Mouse (Mus musculus) stomach, postnatal 0 days (tissue): ENCODE results near the gene Map3k3. TPM values are rescaled to one million over a fixed set of nuclear protein-coding genes. Genes with fewer than 3 reads are reported as not detected.

Experiments
- ATAC-seq: fragments of 200-750 bp; cut with Nextera tagmentation; 2 replicates; pipeline ENCODE4 v1.8.0; 2017; ENCODE audit not compliant: low FRiP score, low TSS enrichment
- DNase-seq: peaks from one replicate; pipeline ENCODE4 v3.0.0-alpha.2; 2016; ENCODE audit warnings: low spot score
- H3K27ac ChIP-seq: fragments of 300-500 bp; sonication (generic); replicated peaks from 2 replicates; pipeline ENCODE4 v1.5.1; 2014; ENCODE audit warnings: mild to moderate bottlenecking, control low read depth
- H3K27me3 ChIP-seq: fragments of 300-500 bp; sonication (generic); 2 replicates; pipeline ENCODE4 v1.6.1; 2014; ENCODE audit warnings: low read length; ENCODE audit not compliant: control insufficient read depth, insufficient read depth
- H3K36me3 ChIP-seq: fragments of 300-500 bp; sonication (generic); 2 replicates; pipeline ENCODE4 v1.6.1; 2014; ENCODE audit warnings: low read length, mixed read lengths; ENCODE audit not compliant: control insufficient read depth, insufficient read depth
- H3K4me1 ChIP-seq: fragments of 300-500 bp; sonication (generic); replicated peaks from 2 replicates; pipeline ENCODE4 v1.6.1; 2014; ENCODE audit warnings: antibody characterized with exemption; ENCODE audit not compliant: control insufficient read depth, insufficient read depth
- H3K4me2 ChIP-seq: fragments of 300-500 bp; sonication (generic); replicated peaks from 2 replicates; pipeline ENCODE4 v1.6.1; 2014; ENCODE audit warnings: low read depth, mild to moderate bottlenecking, control low read depth, moderate library complexity
- H3K4me3 ChIP-seq: fragments of 300-500 bp; sonication (generic); 2 replicates; pipeline ENCODE4 v1.5.1; 2014; ENCODE audit warnings: low read depth, low read length, control low read depth
- H3K9ac ChIP-seq: fragments of 300-500 bp; sonication (generic); 2 replicates; pipeline ENCODE4 v1.6.1; 2014; ENCODE audit warnings: mild to moderate bottlenecking, low read length, control low read depth, mixed read lengths
- H3K9me3 ChIP-seq: fragments of 300-500 bp; sonication (generic); 2 replicates; pipeline ENCODE4 v1.6.1; 2016; ENCODE audit warnings: low read length; ENCODE audit not compliant: control insufficient read depth
- CTCF ChIP-seq: IDR thresholded peaks from 2 replicates; pipeline ENCODE4 v1.5.1; 2016; ENCODE audit warnings: antibody characterized with exemption, low read depth, mild to moderate bottlenecking, moderate library complexity
- EP300 ChIP-seq: optimal IDR thresholded peaks from 2 replicates; pipeline ENCODE3; 2016; ENCODE audit warnings: antibody characterized with exemption
- WGBS: fragments of 180-500 bp; shearing (Covaris S2); extraction: QIAGEN DNeasy Blood & Tissue Kit; methylation state at CpG from one replicate; pipeline ENCODE4 v1.1.7; 2014; 5-methylcytosine and 5-hydroxymethylcytosine counted together
- polyA plus RNA-seq: library from polyadenylated mRNA; unstranded; fragments of >200 nt; fragmentation: Nextera tagmentation; extraction: Ambion mirVana; gene quantifications from 2 replicates; pipeline ENCODE4 v1.2.1, GENCODE M21; 2015

Map3k3 gene
- polyA plus RNA-seq, 1 experiment from 2014 or later: 8.7 TPM

- DNase-seq: peak; percentile 75
- peaks cover 4% of the 10 kb centered on the region; the same call in 1 of the 2 replicates for H3K36me3 ChIP-seq
- TF ChIP-seq CTCF: no peak
- TF ChIP-seq EP300: no peak
- ATAC-seq: peak; percentile 81
- no peak overlapping the region for H3K4me3 ChIP-seq
- H3K27ac ChIP-seq: peak overlapping the region; percentile 69
- no peak overlapping the region for H3K9ac ChIP-seq
- no peaks in the 10 kb centered on the region for H3K4me1 ChIP-seq
- WGBS: 55% methylated on average over 5 of the region's 5 CpGs
- no peaks in the 10 kb centered on the region for H3K9me3 ChIP-seq
- no peaks in the 10 kb centered on the region for H3K27me3 ChIP-seq
- H3K4me2 ChIP-seq: no peak overlapping the region
Measured at GRCm38 (mm10) chr11:106167435-106167834, 83.0 kb downstream of the Map3k3 start.

GRCm38 (mm10) chr11:106170807-106171206 is 86.4 kb downstream of the Map3k3 start:
- Histone ChIP-seq H3K27ac (no peak overlapping the region), H3K9me3 (no peaks in the 10 kb centered on the region), H3K9ac (no peak overlapping the region), H3K36me3 (0 out of 2 replicates have a peak, but pooled peaks cover 4% of the 10 kb centered on the region), H3K4me3 (no peak overlapping the region), H3K4me2 (no peak overlapping the region), H3K27me3 (no peaks in the 10 kb centered on the region), H3K4me1 (no peaks in the 10 kb centered on the region)
- peak; percentile 72 for DNase-seq
- TF ChIP-seq CTCF: peak; percentile 81
- no peak for TF ChIP-seq EP300
- WGBS: 76% methylated on average over 7 of the region's 7 CpGs
- peak; percentile 59; the same call in 1 of the 2 replicates for ATAC-seq

- Histone ChIP-seq H3K4me1 (no peaks in the 10 kb centered on the region), H3K36me3 (no peaks in the 10 kb centered on the region), H3K27ac (no peak overlapping the region), H3K9me3 (no peaks in the 10 kb centered on the region), H3K9ac (no peak overlapping the region), H3K4me2 (no peak overlapping the region), H3K4me3 (no peak overlapping the region), H3K27me3 (no peaks in the 10 kb centered on the region)
- ATAC-seq (no peak), DNase-seq (no peak)
- WGBS: 89% methylated on average over 2 of the region's 2 CpGs
- TF ChIP-seq CTCF (no peak), EP300 (no peak)
Measured at GRCm38 (mm10) chr11:106173228-106173627, 88.8 kb downstream of the Map3k3 start.

- no peak for DNase-seq
- Histone ChIP-seq H3K36me3 (no peaks in the 10 kb centered on the region), H3K4me1 (no peaks in the 10 kb centered on the region), H3K9me3 (no peaks in the 10 kb centered on the region), H3K4me2 (no peak overlapping the region), H3K27me3 (no peaks in the 10 kb centered on the region), H3K4me3 (no peak overlapping the region), H3K27ac (no peak overlapping the region), H3K9ac (no peak overlapping the region)
- TF ChIP-seq CTCF: no peak
- no peak for TF ChIP-seq EP300
- ATAC-seq: no peak
- 67% methylated on average over 5 of the region's 5 CpGs for WGBS
Measured at GRCm38 (mm10) chr11:106174372-106174771, 90.0 kb downstream of the Map3k3 start.

GRCm38 (mm10) chr11:106175081-106175480 is 90.7 kb downstream of the Map3k3 start:
- H3K27me3 ChIP-seq: no peaks in the 10 kb centered on the region
- no peak overlapping the region for H3K27ac ChIP-seq
- no peak overlapping the region for H3K4me2 ChIP-seq
- TF ChIP-seq CTCF: no peak
- TF ChIP-seq EP300: no peak
- DNase-seq (no peak), ATAC-seq (no peak)
- H3K4me3 ChIP-seq: no peak overlapping the region
- H3K4me1 ChIP-seq: no peaks in the 10 kb centered on the region
- no peaks in the 10 kb centered on the region for H3K36me3 ChIP-seq
- H3K9me3 ChIP-seq: no peaks in the 10 kb centered on the region
- H3K9ac ChIP-seq: no peak overlapping the region
- 51% methylated on average over 3 of the region's 3 CpGs for WGBS

GRCm38 (mm10) chr11:106176372-106176771 is 92.0 kb downstream of the Map3k3 start:
- H3K9me3 ChIP-seq: no peaks in the 10 kb centered on the region
- no peak overlapping the region for H3K4me2 ChIP-seq
- TF ChIP-seq CTCF: no peak
- TF ChIP-seq EP300: no peak
- DNase-seq: no peak
- no peaks in the 10 kb centered on the region for H3K27me3 ChIP-seq
- no peak overlapping the region for H3K27ac ChIP-seq
- 49% methylated on average over 5 of the region's 5 CpGs for WGBS
- H3K36me3 ChIP-seq: no peaks in the 10 kb centered on the region
- H3K9ac ChIP-seq: no peak overlapping the region
- H3K4me3 ChIP-seq: no peak overlapping the region
- no peaks in the 10 kb centered on the region for H3K4me1 ChIP-seq
- ATAC-seq: no peak
